Mouse (Mus musculus): Measurements from ENCODE around the gene Dusp11. TPM values are rescaled to one million over a fixed set of nuclear protein-coding genes. Genes with fewer than 3 reads are reported as not detected.
"Not testable (repeated sequence)": the region's sequence is repeated elsewhere in the genome, so short reads cannot be mapped to it uniquely, and the experiment has no call there.

The Dusp11 gene
- polyA plus RNA-seq, 1 experiment from 2014 or later, result 34.1 TPM

GRCm38 (mm10) chr6:85935646-85936045, 25.8 kb downstream of the Dusp11 start:
- Histone ChIP-seq H3K27ac (replicated peaks) (no peak overlapping the region), H3K4me3 (no peak overlapping the region), H3K9me3 (no peaks in the 10 kb centered on the region), H3K4me1 (peaks cover 13% of the 10 kb centered on the region), H3K9ac (no peak overlapping the region), H3K27me3 (replicated peaks) (no peaks in the 10 kb centered on the region), H3K36me3 (peaks cover 15% of the 10 kb centered on the region), H3K4me2 (no peak overlapping the region)
- 61% methylated on average over 3 of the region's 3 CpGs for WGBS
- no peak for ATAC-seq (ENCODE audit: extremely low read depth, insufficient number of reproducible peaks, low FRiP score, low TSS enrichment)

DNA sequence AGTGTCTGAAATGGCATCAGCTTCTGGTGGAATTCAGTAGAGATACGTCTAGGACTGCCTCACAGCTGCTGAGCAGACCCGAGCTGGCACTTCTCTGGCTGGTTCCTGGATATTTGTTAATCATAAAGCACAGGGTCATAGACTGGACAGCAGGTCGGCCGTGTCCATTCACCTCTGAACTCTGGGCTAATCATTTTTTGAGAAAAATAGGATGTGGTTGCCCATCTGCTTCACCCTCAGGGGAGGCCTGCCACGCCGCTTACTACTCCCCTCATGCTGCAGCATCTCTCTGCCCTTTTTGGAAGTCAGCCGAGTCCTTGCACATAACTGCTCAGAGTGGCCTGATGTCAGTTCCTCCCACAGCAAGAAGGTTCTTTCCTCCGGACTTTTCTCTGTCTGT, 27.4 kb downstream of the Dusp11 start:
- 74% methylated on average over 8 of the region's 8 CpGs for WGBS
- no peak overlapping the region for H3K4me3 ChIP-seq
- H3K27me3 ChIP-seq (replicated peaks), result no peaks in the 10 kb centered on the region
- H3K27ac ChIP-seq (replicated peaks), result no peak overlapping the region
- H3K4me1 ChIP-seq, result peaks cover 13% of the 10 kb centered on the region
- no peak overlapping the region for H3K9ac ChIP-seq
- no peak overlapping the region for H3K4me2 ChIP-seq
- no peak for ATAC-seq (ENCODE audit: extremely low read depth, insufficient number of reproducible peaks, low FRiP score, low TSS enrichment)
- no peaks in the 10 kb centered on the region for H3K9me3 ChIP-seq
- peaks cover 31% of the 10 kb centered on the region for H3K36me3 ChIP-seq

DNA sequence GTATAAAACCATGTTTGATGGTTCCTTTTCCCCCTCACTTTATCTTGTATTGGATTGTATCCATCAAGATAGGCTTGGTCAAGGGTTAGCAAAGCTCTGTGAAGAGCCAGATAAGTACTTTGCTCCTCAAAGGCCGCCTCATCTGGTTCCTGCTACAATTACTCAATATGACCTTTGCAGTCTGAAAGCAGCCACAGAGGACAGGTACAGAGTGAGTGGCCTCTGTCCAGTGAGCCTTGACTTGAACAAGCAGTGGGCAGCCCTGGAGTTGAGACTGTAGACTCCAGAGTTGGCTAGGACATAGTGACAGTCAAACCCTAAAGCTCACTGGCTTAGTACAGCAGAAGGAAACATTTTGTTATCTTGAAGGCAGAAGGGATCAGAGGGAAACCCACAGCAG, 32.2 kb downstream of the Dusp11 start:
- no peak for ATAC-seq (ENCODE audit: extremely low read depth, insufficient number of reproducible peaks, low FRiP score, low TSS enrichment)
- WGBS, result 72% methylated on average over 1 of the region's 1 CpGs

GRCm38 (mm10) chr6:85927476-85928464, 33.7 kb downstream of the Dusp11 start:
- Histone ChIP-seq H3K27ac (replicated peaks) (no peak overlapping the region), H3K36me3 (peaks cover 85% of the 10 kb centered on the region), H3K27me3 (replicated peaks) (no peaks in the 10 kb centered on the region), H3K9me3 (no peaks in the 10 kb centered on the region), H3K4me3 (no peak overlapping the region), H3K4me1 (no peaks in the 10 kb centered on the region), H3K4me2 (no peak overlapping the region), H3K9ac (no peak overlapping the region)
- 87% methylated on average over 9 of the region's 9 CpGs for WGBS
- no peak for ATAC-seq (ENCODE audit: extremely low read depth, insufficient number of reproducible peaks, low FRiP score, low TSS enrichment)

More for the DNA sequence above, 32.2 kb downstream of the Dusp11 start:
- Histone ChIP-seq H3K36me3 (peaks cover 76% of the 10 kb centered on the region), H3K9ac (no peak overlapping the region), H3K27ac (replicated peaks) (no peak overlapping the region), H3K4me1 (no peaks in the 10 kb centered on the region), H3K9me3 (no peaks in the 10 kb centered on the region), H3K4me2 (no peak overlapping the region), H3K4me3 (no peak overlapping the region), H3K27me3 (replicated peaks) (no peaks in the 10 kb centered on the region)

GRCm38 (mm10) chr6:85926709-85927108, 34.8 kb downstream of the Dusp11 start:
- 70% methylated on average over 1 of the region's 1 CpGs for WGBS
- H3K9me3 ChIP-seq, result no peaks in the 10 kb centered on the region
- H3K4me2 ChIP-seq, result no peak overlapping the region
- H3K27me3 ChIP-seq (replicated peaks), result no peaks in the 10 kb centered on the region
- H3K27ac ChIP-seq (replicated peaks), result no peak overlapping the region
- H3K9ac ChIP-seq, result no peak overlapping the region
- no peaks in the 10 kb centered on the region for H3K4me1 ChIP-seq
- H3K4me3 ChIP-seq, result no peak overlapping the region
- ATAC-seq (ENCODE audit: extremely low read depth, insufficient number of reproducible peaks, low FRiP score, low TSS enrichment), result no peak
- peaks cover 90% of the 10 kb centered on the region for H3K36me3 ChIP-seq

DNA sequence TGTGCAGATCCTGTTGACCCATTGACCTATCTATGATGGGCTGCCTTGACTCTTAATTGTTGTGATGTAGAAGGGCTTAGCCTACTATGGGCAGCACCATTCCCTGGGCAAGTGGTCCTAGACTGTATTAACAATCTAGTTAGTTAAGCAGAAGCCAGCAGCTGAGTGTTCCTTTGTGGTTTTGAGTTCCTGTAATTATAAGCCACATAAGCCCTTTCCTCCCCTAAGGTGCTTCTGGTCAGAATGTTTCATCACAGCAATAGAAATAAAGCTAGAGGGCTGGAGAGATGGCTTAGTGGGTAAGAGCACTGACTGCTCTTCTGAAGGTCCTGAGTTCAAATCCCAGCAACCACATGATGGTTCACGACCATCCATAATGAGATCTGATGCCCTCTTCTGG, 37.8 kb downstream of the Dusp11 start:
- no peak overlapping the region for H3K4me3 ChIP-seq
- no peaks in the 10 kb centered on the region for H3K9me3 ChIP-seq
- no peak for ATAC-seq (ENCODE audit: extremely low read depth, insufficient number of reproducible peaks, low FRiP score, low TSS enrichment)
- H3K4me1 ChIP-seq, result no peaks in the 10 kb centered on the region
- no peak overlapping the region for H3K4me2 ChIP-seq
- H3K27me3 ChIP-seq (replicated peaks), result no peaks in the 10 kb centered on the region
- no peak overlapping the region for H3K9ac ChIP-seq
- 93% methylated on average over 1 of the region's 1 CpGs for WGBS
- H3K27ac ChIP-seq (replicated peaks), result no peak overlapping the region
- H3K36me3 ChIP-seq, result peaks cover 70% of the 10 kb centered on the region

DNA sequence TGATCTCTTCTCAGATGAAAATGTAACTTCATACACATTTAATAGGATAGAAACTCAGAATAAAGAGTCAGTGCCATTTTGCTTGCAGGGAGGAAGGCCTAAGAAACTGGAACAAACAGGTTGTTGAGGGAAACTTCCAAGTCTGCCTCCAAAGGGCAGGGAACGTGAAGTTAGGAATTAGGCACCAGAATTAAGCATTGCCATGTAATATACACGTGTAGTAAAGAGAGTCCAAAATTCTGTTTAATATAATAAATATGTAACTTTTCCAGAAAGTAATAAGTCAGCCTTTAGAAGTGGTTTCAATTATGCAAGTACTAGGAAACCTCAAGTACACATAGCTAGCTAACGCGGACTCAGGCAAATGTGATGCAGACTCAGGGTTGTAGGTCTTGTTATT, 42.1 kb downstream of the Dusp11 start:
- no peak overlapping the region for H3K4me3 ChIP-seq
- H3K9me3 ChIP-seq, result no peaks in the 10 kb centered on the region
- no peak overlapping the region for H3K4me2 ChIP-seq
- H3K9ac ChIP-seq, result no peak overlapping the region
- H3K4me1 ChIP-seq, result peaks cover 12% of the 10 kb centered on the region
- peaks cover 29% of the 10 kb centered on the region for H3K36me3 ChIP-seq
- ATAC-seq (ENCODE audit: extremely low read depth, insufficient number of reproducible peaks, low FRiP score, low TSS enrichment), result no peak
- no peak overlapping the region for H3K27ac ChIP-seq (replicated peaks)
- WGBS, result 92% methylated on average over 4 of the region's 4 CpGs
- no peaks in the 10 kb centered on the region for H3K27me3 ChIP-seq (replicated peaks)

- not testable (repeated sequence) for H3K9me3 ChIP-seq; H3K27me3 ChIP-seq (replicated peaks); H3K9ac ChIP-seq; H3K27ac ChIP-seq (replicated peaks); H3K4me3 ChIP-seq; ATAC-seq (ENCODE audit: extremely low read depth, insufficient number of reproducible peaks, low FRiP score, low TSS enrichment); H3K4me2 ChIP-seq
- Histone ChIP-seq H3K36me3 (peaks cover 20% of the 10 kb centered on the region), H3K4me1 (peaks cover 13% of the 10 kb centered on the region)
- 91% methylated on average over 3 of the region's 3 CpGs for WGBS
Observed at GRCm38 (mm10) chr6:85918341-85918740, 43.1 kb downstream of the Dusp11 start.

DNA sequence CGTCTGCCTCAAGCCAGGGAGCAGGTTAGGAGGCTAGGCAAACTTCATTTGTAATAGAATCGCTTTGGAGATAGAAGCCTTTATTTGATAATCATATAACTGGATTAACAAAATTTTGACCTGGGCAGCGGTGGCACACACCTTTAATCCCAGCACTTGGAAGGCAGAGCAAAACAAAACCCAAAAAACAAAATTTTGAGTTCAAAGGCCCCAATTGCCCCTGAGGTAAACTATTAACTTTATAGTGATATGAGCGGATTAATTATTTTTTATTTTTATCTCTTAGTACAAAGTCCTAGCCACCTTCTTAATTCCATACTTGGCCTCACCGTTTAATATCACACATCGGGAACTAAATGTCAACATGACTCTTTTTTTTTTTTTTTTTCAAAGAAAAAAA, 44.9 kb downstream of the Dusp11 start:
- peak overlapping the region; percentile 88 for H3K27ac ChIP-seq (replicated peaks)
- peak overlapping the region; percentile 88 for H3K9ac ChIP-seq
- 78% methylated on average over 6 of the region's 6 CpGs for WGBS
- H3K36me3 ChIP-seq, result peaks cover 4% of the 10 kb centered on the region
- peak overlapping the region; percentile 94 for H3K4me2 ChIP-seq
- no peaks in the 10 kb centered on the region for H3K27me3 ChIP-seq (replicated peaks)
- no peaks in the 10 kb centered on the region for H3K9me3 ChIP-seq
- no peak for ATAC-seq (ENCODE audit: extremely low read depth, insufficient number of reproducible peaks, low FRiP score, low TSS enrichment)
- peak overlapping the region; percentile 71 for H3K4me3 ChIP-seq
- H3K4me1 ChIP-seq, result peaks cover 13% of the 10 kb centered on the region

GRCm38 (mm10) chr6:85915539-85916513, 45.6 kb downstream of the Dusp11 start, which contains the start of gene Nat8f1:
Gene Nat8f1, minus strand, starts transcription at chr6:85915687.
- H3K9me3 ChIP-seq; H3K36me3 ChIP-seq; H3K27me3 ChIP-seq (replicated peaks): not testable (repeated sequence)
- Histone ChIP-seq H3K4me1 (peaks cover 13% of the 10 kb centered on the region), H3K4me2 (peak within 1 kb of the TSS; percentile 94), H3K4me3 (peak within 1 kb of the TSS; percentile 71), H3K27ac (replicated peaks) (peak within 1 kb of the TSS; percentile 88), H3K9ac (peak within 1 kb of the TSS; percentile 88)
- ATAC-seq (ENCODE audit: extremely low read depth, insufficient number of reproducible peaks, low FRiP score, low TSS enrichment), result peak; percentile 91
- under 1% methylated on average over 60 of the region's 61 CpGs for WGBS

DNA sequence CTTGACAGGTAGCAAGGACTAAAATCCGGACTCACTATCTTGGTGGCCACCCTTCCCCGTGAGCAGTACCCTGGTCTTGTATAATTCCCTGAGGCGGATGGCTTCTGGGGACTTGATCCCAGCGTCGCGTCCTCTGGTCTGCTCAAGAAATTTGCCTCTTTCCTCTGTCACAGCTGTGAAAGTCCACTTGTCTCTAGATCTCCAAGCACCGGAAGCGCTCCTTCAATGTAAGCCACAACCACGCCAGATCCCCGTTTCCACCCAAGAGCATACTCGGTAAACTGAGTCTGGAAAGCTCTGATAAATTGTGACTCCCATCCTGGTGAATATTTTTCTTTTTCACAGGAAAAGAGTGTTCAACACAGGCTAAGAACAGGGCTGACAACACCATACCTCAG, 46.3 kb downstream of the Dusp11 start:
- H3K4me3 ChIP-seq, result peak overlapping the region; percentile 71
- 3% methylated on average over 11 of the region's 11 CpGs for WGBS
- H3K4me2 ChIP-seq, result peak overlapping the region; percentile 94
- no peaks in the 10 kb centered on the region for H3K36me3 ChIP-seq
- H3K9ac ChIP-seq, result peak overlapping the region; percentile 88
- peaks cover 13% of the 10 kb centered on the region for H3K4me1 ChIP-seq
- ATAC-seq (ENCODE audit: extremely low read depth, insufficient number of reproducible peaks, low FRiP score, low TSS enrichment), result no peak
- no peaks in the 10 kb centered on the region for H3K27me3 ChIP-seq (replicated peaks)
- H3K9me3 ChIP-seq, result no peaks in the 10 kb centered on the region
- H3K27ac ChIP-seq (replicated peaks), result peak overlapping the region; percentile 88

Measured in heart, embryonic 13.5 days (tissue).